Mouse (Mus musculus) frontal cortex, postnatal 14 days (tissue): Measurements from ENCODE around the gene Susd6.
A peak's percentile ranks its signal among the peaks of the same experiment; 100 is the strongest.

Source experiments
- DNase-seq, 2 experiments: peaks; one replicate each; pipeline ENCODE4 v3.0.0; 2022; ENCODE audit warnings: low spot score in 2 of 2

Gene Susd6

GRCm38 (mm10) chr12:80789849-80790694 lies at the start of gene Susd6:
Gene Susd6, plus strand, starts transcription at chr12:80790510.
- peak; percentile 96 to 98 for DNase-seq

- DNase-seq, result no peak
These were observed 45.7 kb upstream of the Susd6 start for GRCm38 (mm10) chr12:80744614-80745013.

DNA sequence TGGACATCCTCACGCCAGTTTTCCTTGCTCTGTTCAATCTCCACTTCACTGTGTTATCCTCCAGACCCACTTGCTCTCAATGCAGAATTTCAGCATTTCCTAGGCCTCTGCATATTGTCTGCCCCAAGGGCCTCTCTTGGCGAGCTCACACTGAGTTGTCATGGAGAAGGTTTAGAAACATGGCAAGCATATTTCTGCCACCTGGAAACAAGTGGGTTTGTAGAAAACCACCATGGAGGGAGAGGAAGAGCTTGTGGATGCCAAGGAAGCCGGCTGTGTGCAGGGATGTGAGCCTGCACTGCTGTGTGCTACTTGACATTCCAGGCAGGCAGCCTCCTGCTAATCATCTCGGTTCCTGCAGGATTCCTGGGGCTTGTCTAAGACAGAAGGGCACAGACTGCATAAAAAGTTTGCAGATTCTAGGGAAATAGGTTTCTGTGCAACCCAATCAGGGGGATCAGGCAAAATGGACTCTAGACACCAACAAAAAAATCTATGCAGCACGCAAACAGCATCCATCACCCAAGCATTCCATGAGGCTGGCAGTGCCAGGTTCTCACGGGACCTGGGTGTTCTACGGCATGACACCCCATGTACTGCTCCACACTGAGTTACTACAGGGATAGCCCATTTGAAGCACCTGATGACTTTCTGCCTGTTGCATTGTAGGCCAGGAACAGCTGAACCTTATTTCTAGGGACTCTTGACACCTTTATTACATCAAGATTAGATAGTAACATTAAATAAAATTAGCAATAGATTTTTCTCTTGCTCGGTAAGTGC lies 44.1 kb upstream of the Susd6 start:
- no peak for DNase-seq

GRCm38 (mm10) chr12:80751556-80751955 lies 38.8 kb upstream of the Susd6 start:
- no peak for DNase-seq

DNA sequence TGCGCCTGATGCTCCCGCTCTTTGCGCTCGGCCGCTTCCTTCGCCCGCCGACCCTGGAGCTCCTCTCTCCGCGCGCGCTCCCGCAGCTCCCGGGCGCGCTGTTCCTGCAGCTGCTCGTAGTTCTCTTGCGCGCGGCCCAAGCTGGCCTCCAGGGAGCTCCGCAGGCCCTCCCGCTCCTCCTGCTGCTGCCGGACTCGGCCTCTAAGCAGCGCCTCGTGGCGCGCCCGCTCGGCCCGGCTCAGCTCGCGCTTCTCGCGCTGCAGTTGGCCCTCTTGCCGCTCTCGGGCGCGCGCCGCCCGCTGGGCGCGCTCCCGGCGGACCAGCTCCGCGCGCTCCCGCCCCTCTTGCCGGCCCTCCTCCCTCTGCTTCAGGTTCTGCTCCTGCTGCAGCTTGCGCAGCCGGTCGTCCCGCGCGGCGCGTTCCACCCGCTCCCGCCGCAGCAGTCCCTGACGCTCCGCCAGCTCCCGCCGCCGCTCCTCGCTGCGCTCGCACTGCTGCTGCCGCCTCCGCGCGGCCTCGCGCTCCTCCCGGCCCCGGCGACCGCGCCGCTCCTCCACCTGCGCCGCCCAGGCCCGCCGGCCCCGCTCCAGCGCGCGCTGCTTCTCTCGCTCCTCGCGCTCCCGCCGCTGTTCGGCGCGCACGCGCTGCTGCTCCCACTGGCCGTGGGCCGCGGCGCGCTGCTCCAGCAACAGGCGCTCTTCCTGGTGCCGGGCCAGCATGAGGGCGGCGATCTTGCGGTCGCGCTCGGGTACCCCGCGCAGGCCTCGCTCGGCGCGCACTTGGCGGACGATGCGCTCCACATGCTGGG lies 32.4 kb upstream of the Susd6 start:
- DNase-seq, result no peak

DNA sequence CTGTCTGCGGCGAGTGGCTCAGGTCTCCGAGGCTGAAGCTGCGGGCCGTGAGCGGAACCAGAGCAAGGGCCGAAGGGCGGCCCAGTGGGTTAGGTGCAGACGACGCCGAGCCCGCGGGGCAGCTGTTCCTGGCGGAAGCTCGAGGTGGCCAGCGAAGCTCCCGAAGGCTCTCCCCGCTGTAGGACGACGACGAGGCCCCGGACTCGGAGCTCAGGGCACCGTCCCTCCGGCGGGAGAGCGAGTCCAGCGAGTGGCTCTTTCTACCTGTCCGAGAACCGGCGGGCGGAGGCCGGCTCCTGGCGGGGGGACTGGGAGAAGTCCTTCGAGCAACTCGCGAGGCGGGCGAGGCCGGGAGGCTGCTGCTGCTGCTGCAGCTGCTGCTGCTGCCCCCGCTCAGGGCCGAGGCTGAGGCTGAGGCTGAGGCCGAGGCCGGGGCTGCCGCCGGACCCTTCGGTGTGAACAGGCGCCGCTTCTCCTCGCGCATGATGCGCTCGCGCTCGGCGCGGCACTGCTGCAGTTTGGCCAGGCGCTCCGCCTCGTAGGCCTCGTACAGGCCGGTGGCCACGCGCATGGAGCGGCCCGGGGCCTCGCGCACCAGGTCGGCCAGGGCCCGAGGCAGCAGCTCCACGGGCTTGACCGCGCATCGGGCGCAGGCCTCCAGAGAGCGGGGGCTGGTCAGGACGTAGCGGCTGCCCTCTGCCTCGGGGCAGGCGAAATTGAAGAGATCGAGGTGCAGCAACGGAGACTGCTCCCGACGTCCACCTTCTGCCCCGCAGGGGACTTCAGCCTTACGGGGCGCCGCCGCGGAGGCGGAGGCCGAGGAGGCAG lies 31.5 kb upstream of the Susd6 start:
- DNase-seq, result no peak

DNA sequence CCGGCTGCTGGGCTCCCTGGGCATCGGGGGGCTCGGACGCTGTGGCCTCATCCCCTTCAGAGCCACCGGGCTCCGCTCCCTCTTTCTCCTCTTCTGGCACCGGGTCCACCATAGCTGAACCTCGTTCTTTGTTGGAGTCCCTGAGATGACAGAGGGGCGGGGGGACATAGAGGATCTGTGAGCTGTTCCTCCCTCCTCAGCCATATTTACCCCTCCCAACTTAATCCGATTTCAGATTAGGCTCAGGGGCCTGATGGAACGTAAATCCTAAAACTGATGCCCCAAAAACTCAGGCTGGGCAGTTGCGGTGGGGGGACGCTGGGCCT lies 31.0 kb upstream of the Susd6 start:
- DNase-seq, result no peak

DNA sequence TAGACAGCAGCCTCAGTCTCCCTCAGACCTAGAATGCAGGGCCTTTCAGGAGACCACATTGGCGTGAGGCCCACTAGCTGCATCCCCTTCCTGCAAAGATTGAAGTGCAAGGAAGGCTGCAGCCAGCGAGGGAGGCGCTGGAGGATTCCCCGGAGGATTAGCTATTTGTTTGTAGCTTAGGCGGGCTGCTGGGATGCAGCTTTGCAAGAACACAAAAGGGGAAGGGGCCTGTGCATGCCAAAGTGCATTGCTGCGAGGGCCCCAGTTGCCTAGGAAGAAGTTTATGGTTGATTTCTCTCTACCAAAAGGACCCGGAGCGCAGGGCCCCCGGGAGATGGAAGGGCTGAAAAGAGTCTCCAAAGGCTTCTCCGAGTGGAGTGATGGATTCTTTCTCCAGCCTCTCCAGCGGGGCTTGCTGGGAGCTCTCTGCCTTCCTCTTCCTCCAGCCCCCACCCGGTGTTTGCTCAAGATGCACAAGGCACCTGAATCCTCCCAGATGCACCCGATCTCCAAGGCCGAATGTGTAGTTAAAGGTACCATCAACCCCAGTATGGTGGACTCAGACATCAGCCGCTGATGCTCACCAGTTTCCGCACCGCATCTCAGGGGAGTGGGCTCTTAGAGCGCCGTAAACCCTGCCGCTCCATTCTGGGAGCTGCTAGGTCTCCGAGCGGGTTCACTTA lies 30.5 kb upstream of the Susd6 start:
- DNase-seq, result peak; percentile 20 to 40

GRCm38 (mm10) chr12:80760396-80760801 lies 29.9 kb upstream of the Susd6 start, which contains the start of gene Ccdc177:
Gene Ccdc177, minus strand, starts transcription at chr12:80760687.
- DNase-seq, result peak; percentile 71 to 81

DNA sequence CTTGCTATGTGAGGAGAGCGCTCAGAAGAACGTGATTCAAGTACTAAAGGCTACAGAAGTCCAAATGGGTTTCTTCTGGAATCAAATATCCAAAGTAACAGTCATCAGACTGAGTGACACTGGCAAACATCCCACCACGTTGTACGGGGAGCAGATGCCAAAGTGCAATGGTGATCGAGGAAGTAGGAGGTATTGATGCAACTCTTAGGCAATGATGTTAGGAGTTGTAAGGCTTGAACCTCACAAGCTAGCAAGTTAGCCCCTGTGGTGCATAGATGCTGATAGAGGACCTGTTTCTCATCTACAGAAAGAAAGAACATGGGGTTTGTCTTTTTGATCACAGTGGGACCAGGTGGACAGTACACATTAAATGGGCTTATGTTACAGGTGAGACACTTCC lies 27.3 kb upstream of the Susd6 start:
- DNase-seq, result no peak

DNA sequence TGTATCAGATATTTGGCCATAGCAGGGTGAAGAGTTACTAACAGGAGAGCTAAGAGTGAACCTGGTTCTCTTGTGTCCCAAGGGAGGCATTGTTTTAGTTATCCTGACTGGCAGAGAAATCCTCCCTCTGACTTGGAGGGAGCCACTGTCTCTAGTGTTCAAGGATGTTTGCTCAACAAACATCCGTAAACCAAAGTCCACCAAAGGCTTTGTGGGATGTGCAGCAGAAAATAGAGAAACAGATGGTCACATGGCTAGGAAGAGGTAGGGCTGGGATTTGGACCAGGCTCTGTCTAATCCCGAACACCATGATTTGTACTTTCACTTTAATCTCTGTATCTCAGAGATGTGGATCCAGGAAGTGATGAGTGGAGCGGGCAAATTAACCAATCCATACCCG lies 26.2 kb upstream of the Susd6 start:
- no peak for DNase-seq

DNA sequence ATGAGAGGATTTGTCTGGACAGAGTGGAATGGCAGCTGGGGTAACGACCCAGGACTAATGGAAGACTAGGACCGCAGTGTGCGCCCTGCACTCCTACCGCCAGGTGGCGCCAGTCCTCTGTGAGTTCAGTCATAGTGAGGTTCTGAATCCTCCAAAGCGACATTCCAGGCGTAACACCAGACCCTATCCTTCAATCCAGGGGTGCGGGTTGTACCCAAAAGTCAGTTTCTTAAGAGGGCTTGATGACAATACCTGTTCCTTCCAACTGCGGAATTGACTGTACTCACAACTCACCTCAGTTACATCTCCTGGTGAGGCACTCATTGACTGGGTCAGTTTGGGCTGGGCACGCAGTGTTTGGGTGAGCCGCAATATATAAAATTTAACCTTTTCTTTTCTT lies 20.6 kb upstream of the Susd6 start:
- peak in 1 of 2 experiments; percentile 71 for DNase-seq

DNA sequence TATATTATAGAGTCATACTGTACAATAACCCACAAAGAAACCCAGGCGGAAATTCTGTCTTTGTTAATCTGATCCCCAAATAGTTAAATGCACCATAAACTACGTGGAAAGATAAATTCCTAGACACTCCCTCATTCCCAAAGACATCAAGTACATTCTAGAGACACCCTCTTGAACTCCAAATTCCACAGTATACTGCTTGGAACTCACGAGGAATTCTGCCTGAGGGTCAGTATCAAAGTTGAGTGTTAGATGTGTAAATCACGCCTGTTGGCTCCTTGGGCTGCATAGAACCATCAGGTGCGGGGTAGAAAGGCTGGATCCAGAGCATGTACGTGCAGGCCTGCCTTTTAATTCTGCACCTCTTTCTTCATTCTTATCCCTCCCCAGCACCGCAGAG lies 15.5 kb upstream of the Susd6 start:
- no peak for DNase-seq

- no peak for DNase-seq
These were observed 14.2 kb upstream of the Susd6 start for GRCm38 (mm10) chr12:80776046-80776634.

- no peak for DNase-seq
These were observed 11.9 kb upstream of the Susd6 start for GRCm38 (mm10) chr12:80778188-80778936.

DNA sequence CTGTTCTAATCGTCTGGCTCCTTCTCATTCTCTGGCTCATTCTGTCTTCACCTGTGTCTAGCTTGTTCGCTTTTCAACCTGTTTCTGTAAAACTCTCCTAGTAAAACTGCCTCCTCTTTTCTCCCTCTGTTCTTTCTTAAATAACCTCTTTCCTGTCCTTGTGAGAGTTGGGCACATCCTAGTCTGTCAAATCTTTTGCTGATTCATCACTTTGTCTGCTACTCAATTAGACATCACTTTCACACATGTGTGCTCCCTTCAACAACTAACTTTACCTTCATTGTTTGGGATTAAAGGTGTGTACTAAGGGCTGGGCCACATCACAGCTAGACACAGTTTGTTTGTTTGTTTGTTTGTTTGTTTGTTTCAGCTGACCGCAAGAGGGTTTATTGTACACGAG lies 10.6 kb upstream of the Susd6 start:
- DNase-seq, result no peak

DNA sequence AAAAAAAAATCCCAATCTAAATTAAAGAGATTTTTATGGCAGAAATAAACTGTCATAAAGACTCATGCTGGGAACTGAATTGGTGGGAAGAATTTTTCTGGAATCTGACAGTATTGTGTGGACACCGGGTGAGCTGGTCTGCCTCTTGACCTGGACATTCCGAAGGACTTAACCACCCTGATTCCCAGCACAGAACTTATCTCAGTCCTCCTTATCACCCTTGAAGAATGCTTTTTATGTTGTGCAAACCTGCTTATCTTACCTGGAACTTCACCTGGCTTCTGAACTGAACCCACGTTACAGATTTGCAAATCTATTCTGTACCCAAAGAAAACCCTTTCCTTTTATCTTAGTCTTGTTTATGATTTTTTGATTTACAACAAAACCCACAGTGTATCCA lies 8.1 kb upstream of the Susd6 start:
- no peak for DNase-seq

DNA sequence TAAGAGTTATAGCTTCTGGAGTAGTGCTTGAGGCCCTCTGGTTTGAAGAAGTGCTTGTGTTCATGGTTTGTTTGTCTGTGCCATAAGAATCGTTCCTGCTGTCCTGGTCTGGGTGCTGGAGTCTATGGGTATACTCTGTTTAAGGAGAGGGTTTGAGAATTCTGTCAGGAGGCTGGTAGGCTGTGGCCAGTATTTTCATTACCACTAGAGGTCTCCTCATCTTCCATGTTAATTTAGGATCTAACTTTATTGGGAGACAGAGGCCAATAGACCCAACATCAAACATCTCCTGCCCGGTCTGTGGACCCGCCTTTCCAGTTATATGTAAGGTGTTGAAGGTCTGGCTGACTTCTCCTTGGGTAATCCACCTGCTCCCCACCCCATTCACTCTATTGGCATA lies 7.4 kb upstream of the Susd6 start:
- DNase-seq, result no peak

DNA sequence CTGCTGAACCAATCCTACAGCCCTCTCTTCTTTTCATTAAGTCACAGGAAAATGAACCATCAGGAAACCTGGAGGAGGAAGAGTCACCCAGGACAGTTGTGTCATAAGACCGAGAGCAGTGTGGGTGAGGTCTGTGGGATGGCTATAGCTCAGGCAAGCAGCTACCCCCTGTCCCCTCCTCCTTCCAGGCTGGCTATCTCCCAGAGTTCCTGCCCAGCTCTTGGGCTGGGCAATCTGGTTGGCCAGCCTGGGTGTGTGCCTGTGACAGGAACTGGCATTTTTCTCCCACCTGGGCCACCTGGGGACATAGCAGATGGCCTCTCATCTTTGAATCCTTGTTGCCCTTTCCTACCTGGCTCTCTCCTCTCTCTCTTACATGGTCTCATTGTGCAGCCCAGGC lies 6.4 kb upstream of the Susd6 start:
- DNase-seq, result no peak

GRCm38 (mm10) chr12:80785005-80785404 lies 5.3 kb upstream of the Susd6 start:
- DNase-seq, result no peak
